Mouse (Mus musculus) forebrain, embryonic 10.5 days (tissue): ENCODE data around the gene Smox. TPM values are rescaled to one million over a fixed set of nuclear protein-coding genes. Genes with fewer than 3 reads are reported as not detected.

Experiments used
- DNase-seq: peaks from one replicate; pipeline ENCODE4 v3.0.0-alpha.2; 2017; ENCODE audit warnings: low spot score; ENCODE audit errors: extremely low spot score
- H3K27ac ChIP-seq: fragments of 300-500 bp; sonication (generic); 2 replicates; pipeline ENCODE4 v1.5.1; 2016; ENCODE audit warnings: mild to moderate bottlenecking
- H3K27me3 ChIP-seq: fragments of 300-500 bp; sonication (generic); 2 replicates; pipeline ENCODE4 v1.6.1; 2016; ENCODE audit warnings: mild to moderate bottlenecking; ENCODE audit not compliant: poor library complexity, severe bottlenecking
- H3K36me3 ChIP-seq: fragments of 300-500 bp; sonication (generic); replicated peaks from 2 replicates; pipeline ENCODE4 v1.6.1; 2016; ENCODE audit warnings: mild to moderate bottlenecking, moderate library complexity
- H3K4me1 ChIP-seq: fragments of 300-500 bp; sonication (generic); 2 replicates; pipeline ENCODE4 v1.6.1; 2016
- H3K4me3 ChIP-seq: fragments of 300-500 bp; sonication (generic); 2 replicates; pipeline ENCODE4 v1.5.1; 2016; ENCODE audit warnings: mild to moderate bottlenecking, moderate library complexity
- H3K9me3 ChIP-seq: fragments of 300-500 bp; sonication (generic); 2 replicates; pipeline ENCODE4 v1.6.1; 2016; ENCODE audit warnings: mild to moderate bottlenecking, moderate library complexity
- WGBS: fragments of 180-500 bp; shearing (Covaris S2); methylation state at CpG from one replicate; pipeline ENCODE4 v1.1.7; 2016; 5-methylcytosine and 5-hydroxymethylcytosine counted together
- polyA plus RNA-seq: library from polyadenylated mRNA; unstranded; fragments of >200 nt; fragmentation: Nextera tagmentation; extraction: Ambion mirVana; gene quantifications from 2 replicates; pipeline ENCODE4 v1.2.1, GENCODE M21; 2016

The Smox gene
- polyA plus RNA-seq, 1 experiment from 2014 or later, result 31.7 TPM

DNA sequence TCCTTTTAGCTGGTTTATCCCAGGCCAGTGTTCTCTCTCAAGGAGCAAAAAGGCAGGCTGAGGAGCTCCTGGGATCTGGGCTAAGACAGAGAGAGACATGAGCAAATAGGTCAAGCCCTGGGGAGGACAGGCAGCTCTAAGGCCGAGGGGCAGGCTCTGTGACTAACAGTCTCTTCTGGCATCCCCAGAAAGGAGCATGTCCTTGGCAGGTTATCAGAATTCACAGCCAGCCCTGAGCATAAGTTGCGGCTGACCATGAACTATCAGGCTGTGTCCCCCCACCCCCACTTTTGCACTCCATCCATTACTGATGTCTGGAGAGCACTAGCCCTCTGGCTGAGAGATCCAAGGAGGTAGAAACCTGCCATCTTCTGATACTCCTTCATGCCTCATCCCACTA lies 59.6 kb downstream of the Smox start:
- 73% methylated on average over 2 of the region's 2 CpGs for WGBS
- Histone ChIP-seq H3K9me3 (no peaks in the 10 kb centered on the region), H3K4me3 (no peak overlapping the region), H3K4me1 (peaks cover 13% of the 10 kb centered on the region), H3K27me3 (peaks cover 84% of the 10 kb centered on the region), H3K27ac (no peak overlapping the region), H3K36me3 (no peaks in the 10 kb centered on the region)
- DNase-seq, result no peak

DNA sequence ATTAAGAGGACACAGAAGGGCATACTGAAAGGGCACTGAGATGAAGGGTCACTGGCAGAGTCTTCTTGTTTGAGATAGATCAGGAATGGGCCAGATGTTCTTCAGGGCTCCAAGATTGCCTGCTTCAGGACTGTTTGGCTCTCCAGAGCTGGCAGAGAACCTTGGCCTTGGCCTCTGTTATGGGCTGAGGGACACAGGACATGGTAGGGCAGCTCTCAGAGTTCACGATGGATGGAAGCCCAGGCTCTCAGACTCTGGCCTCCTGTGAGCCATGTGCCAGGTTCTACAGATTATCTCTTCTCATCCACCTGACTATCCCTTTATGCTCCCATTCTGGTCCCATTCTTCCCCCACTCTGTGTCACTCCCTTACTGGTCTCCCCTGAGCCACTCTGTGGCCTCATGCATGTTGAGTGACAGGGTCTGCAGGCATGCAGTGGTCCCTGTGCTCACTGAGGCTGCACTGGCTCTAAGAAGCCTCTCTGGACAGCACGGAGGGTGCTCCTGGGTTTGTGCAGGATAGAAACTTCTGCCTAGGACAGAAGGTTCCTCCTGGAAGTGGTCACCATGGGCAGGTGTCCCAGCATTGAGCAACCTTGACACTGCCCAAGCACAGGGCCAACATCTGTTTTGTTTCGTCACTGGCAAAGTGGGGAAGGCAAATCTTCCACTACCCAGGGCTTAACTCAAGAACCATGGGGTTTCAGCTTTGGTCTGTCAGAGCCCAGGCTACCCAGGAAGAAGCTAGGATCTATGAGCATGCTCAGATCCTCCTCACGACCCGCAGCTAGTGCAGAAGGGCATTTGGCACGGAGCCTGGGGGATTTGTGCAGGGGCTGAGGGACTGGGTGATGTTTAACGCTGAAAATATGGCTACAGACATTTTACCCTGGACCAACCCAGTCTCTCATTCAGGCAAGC lies 60.7 kb downstream of the Smox start:
- no peak overlapping the region for H3K4me3 ChIP-seq
- H3K27ac ChIP-seq, result no peak overlapping the region
- peaks cover 3% of the 10 kb centered on the region; the same call in 1 of the 2 replicates for H3K4me1 ChIP-seq
- no peak for DNase-seq
- no peaks in the 10 kb centered on the region for H3K36me3 ChIP-seq
- no peaks in the 10 kb centered on the region for H3K9me3 ChIP-seq
- WGBS, result 72% methylated on average over 7 of the region's 7 CpGs
- H3K27me3 ChIP-seq, result peaks cover 84% of the 10 kb centered on the region

DNA sequence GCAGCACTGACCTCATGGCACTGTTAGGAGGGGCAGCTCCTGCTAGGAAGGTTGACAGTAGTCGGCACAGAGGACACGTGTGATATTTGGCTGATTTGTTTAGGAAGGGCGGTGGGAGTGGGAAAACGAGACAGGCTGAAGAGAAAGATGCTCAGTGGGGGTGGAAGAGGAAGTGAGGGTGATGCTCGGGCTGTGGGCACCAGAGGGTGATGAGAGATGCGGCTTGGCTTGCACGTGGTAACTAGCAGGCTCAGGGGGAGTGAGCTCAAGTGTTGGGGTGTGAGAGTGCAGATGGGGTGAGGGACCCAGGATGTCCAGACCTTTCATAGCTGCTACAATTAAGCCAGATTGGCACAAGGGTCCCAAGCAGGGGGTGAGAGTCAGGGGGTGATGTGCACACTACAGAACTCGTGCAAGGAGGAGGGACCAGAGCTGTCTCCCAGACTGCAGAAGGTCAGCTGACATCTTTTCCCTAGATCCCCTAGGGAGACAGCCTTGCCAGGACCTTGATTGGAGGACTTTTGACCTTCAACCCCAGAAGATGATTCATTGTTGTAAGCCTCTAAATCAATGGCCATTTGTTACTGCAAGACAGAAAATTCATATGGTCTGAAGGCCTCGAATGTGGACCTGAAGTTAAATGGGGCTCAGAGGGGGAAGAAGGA lies 61.6 kb downstream of the Smox start:
- Histone ChIP-seq H3K27ac (no peak overlapping the region), H3K4me1 (no peaks in the 10 kb centered on the region), H3K4me3 (no peak overlapping the region), H3K27me3 (peaks cover 84% of the 10 kb centered on the region), H3K9me3 (no peaks in the 10 kb centered on the region), H3K36me3 (no peaks in the 10 kb centered on the region)
- WGBS, result 48% methylated on average over 9 of the region's 9 CpGs
- no peak for DNase-seq

DNA sequence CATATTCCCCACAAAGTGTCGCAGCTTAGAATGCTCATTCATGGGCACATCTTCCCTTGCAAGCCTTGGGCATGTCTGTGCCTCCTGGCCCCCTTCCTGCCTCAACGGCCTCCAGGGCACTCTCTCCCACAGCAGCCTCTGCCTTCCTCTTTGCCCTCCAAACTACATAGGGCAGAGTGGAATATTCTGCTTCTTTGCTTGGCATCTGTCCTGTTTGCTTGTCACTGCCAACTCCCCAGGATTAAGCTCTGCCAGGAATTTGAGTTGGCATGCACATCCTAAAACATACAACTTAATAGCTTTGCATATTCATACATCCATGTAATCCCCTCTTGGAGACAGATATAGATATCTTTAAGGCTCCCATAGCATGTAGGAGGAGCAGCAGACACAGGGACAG lies 66.6 kb downstream of the Smox start:
- H3K4me3 ChIP-seq, result no peak overlapping the region
- WGBS, result 77% methylated on average over 2 of the region's 2 CpGs
- no peak for DNase-seq
- peaks cover 87% of the 10 kb centered on the region for H3K27me3 ChIP-seq
- H3K36me3 ChIP-seq, result no peaks in the 10 kb centered on the region
- no peak overlapping the region for H3K27ac ChIP-seq
- H3K9me3 ChIP-seq, result no peaks in the 10 kb centered on the region
- peaks cover 20% of the 10 kb centered on the region for H3K4me1 ChIP-seq

DNA sequence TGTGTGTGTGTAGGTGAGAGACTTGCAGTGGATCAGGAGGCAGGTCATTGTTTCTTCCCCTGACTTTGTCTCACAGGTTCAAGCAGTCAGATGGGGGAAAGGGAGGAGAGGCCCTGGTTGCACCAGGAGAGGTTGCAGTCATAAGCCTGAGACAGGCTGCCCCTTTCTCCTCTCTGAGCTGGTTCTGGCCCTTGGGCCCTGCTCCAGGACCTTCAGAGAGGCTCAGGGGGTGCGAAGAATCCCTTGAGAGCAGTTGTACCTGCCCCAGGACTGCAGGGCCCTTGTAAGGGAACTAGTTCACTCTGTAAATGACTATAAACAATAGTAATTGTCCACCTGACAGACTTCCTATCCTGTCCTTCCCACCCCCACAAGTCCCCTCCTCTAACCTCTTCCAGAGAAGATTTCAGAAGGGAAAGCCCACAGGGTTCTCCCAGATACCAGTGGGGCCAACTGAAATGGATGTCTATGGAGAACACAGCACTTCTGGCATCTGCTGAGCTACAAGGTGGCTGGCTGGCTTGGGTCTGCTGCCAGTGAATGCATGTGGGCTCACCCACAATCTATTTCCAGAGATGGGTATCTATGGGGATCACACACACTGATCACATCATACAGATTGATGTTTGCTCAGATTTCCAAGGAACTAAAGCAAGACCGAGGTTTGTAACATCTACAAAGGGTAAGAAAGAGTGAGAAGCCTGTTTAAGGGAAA lies 69.1 kb downstream of the Smox start:
- Histone ChIP-seq H3K27me3 (peaks cover 97% of the 10 kb centered on the region), H3K4me1 (peaks cover 24% of the 10 kb centered on the region), H3K27ac (no peak overlapping the region), H3K36me3 (no peaks in the 10 kb centered on the region), H3K4me3 (no peak overlapping the region), H3K9me3 (no peaks in the 10 kb centered on the region)
- WGBS, result 41% methylated on average over 2 of the region's 2 CpGs
- DNase-seq, result no peak

DNA sequence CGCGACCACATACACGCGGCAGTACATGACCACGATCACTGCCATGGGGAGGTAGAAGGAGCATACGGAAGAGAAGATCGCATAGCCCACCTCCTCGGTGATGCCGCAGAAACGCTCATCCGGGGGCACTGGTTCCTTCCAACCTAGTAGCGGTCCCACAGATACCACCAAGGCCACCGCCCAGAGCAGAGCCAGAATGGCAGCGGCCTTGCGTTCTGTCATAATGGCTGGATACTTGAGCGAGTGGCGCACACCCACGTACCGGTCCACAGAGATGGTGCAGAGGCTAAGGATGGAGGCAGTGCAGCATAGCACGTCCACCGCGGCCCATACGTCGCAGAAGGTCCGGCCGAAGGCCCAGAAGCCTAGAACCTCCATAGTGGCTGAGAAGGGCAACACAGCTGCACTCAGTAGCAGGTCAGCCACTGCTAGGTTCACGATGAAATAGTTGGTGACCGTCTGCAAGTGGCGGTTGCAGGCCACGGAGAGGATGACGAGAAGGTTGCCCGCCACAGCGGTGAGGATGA lies 70.1 kb downstream of the Smox start:
- Histone ChIP-seq H3K36me3 (no peaks in the 10 kb centered on the region), H3K4me1 (peaks cover 24% of the 10 kb centered on the region), H3K9me3 (no peaks in the 10 kb centered on the region), H3K4me3 (peak overlapping the region; percentile 61), H3K27me3 (peaks cover 94% of the 10 kb centered on the region), H3K27ac (no peak overlapping the region)
- 3% methylated on average over 33 of the region's 33 CpGs for WGBS
- peak; percentile 23 for DNase-seq

DNA sequence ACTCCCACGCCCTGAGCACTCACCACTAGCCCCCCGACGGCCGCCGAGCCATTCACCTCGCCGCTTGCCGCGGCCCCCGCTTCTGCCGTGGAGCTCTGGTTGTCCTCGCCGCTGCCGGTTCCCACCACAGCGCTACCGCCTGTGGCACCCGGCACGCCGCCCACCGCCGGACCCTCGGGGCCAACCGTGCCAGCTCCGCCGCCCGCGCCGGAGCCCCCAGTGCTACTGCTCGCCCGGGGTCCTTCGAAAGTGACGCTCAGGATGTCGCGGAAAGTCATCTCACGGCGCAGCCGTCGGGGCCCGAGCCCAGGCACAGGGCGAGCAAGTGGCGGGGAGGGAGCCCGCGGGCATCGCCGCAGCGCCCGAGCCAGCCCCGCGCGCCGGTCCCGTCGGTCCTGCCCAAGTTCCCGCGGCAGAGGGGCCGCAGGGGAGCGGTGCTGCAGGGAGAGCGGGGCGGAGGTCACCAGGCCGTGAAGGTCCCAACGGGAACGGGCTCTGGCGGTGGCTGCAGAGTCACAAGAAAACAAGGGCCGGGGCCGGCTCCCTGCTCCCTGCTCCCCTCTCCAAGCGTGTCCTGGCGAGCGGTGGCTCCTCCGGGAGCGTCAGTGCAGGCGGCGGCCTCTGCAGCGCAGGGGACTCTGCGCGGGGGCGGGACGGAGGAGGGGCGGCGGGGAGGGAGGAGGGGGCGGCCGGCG lies 70.7 kb downstream of the Smox start, which contains the start of gene Adra1d:
Gene Adra1d, minus strand, starts transcription at position 393 of the 695 bp plus-strand sequence.
- DNase-seq, result peak; percentile 44
- Histone ChIP-seq H3K36me3 (no peaks in the 10 kb centered on the region), H3K4me1 (peaks cover 24% of the 10 kb centered on the region), H3K4me3 (peak within 1 kb of the TSS; percentile 61), H3K27me3 (peaks cover 88% of the 10 kb centered on the region), H3K27ac (peak within 1 kb of the TSS; percentile 58; the same call in 1 of the 2 replicates), H3K9me3 (no peaks in the 10 kb centered on the region)
- under 1% methylated on average over 80 of the region's 82 CpGs for WGBS

DNA sequence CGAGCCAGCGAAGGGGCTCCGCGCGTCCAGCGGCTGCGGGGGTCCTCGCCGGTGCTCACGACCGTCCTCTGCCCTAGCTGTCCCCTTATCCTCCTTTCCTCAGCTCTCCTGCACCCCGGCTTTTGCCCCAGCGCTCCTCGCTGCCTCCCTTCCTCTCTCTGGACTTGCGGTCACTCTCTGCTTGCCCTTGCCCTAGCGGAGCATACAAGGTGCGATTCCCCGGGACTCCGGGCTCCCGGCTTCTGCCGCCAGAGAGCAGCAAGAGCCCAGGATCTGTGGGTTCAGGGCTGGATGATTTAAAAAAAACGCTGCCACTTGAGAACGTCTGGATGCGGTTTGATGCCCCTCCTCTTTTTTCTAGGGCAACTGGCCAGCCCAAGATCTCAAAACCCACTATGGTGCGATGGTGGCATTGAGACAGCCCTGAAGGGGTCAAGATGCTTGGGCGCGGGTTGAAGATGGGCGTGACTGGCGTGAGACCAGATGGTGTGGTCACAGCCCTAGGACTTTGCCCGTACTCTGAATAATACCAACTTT lies 71.4 kb downstream of the Smox start:
- Histone ChIP-seq H3K27me3 (peaks cover 82% of the 10 kb centered on the region), H3K27ac (peak overlapping the region; percentile 58; the same call in 1 of the 2 replicates), H3K36me3 (no peaks in the 10 kb centered on the region), H3K4me1 (peaks cover 24% of the 10 kb centered on the region), H3K4me3 (peak overlapping the region; percentile 61), H3K9me3 (no peaks in the 10 kb centered on the region)
- peak; percentile 72 for DNase-seq
- WGBS, result under 1% methylated on average over 30 of the region's 30 CpGs

Other genes with a start within 250 kb of the Smox start
- 38.9 and 44.8 TPM in 2 replicates for gene Pank2, start 229.0 kb upstream of the Smox start, polyA plus RNA-seq
- 7.5 and 7.7 TPM in 2 replicates for gene Rnf24, start 138.6 kb upstream of the Smox start, polyA plus RNA-seq
- gene Adra1d, start 70.8 kb downstream of the Smox start, polyA plus RNA-seq, result 0.19 TPM in 1 of 2 replicates, not detected in the other